Mouse (Mus musculus) hindbrain, embryonic 15.5 days (tissue): ENCODE measurements around the gene Synj2. TPM values are rescaled to one million over a fixed set of nuclear protein-coding genes. Genes with fewer than 3 reads are reported as not detected.

ENCODE experiments used
- ATAC-seq: fragments of 200-750 bp; cut with Nextera tagmentation; 2 replicates; pipeline ENCODE4 v1.8.0; 2017; ENCODE audit warnings: low read depth, moderate number of reproducible peaks, moderate TSS enrichment; ENCODE audit not compliant: low FRiP score
- H3K27ac ChIP-seq: fragments of 300-500 bp; sonication (generic); replicated peaks from 2 replicates; pipeline ENCODE4 v1.5.1; 2015; ENCODE audit warnings: mild to moderate bottlenecking, inconsistent platforms
- H3K27me3 ChIP-seq: fragments of 300-500 bp; sonication (generic); 2 replicates; pipeline ENCODE4 v1.6.1; 2015; ENCODE audit warnings: control low read depth, inconsistent platforms
- H3K36me3 ChIP-seq: fragments of 300-500 bp; sonication (generic); 2 replicates; pipeline ENCODE4 v1.6.1; 2015; ENCODE audit warnings: control low read depth, inconsistent platforms
- H3K4me1 ChIP-seq: fragments of 300-500 bp; sonication (generic); replicated peaks from 2 replicates; pipeline ENCODE4 v1.6.1; 2015; ENCODE audit warnings: control low read depth, inconsistent platforms
- H3K4me2 ChIP-seq: fragments of 300-500 bp; sonication (generic); 2 replicates; pipeline ENCODE4 v1.6.1; 2015; ENCODE audit warnings: moderate library complexity, mild to moderate bottlenecking, inconsistent platforms
- H3K4me3 ChIP-seq: fragments of 300-500 bp; sonication (generic); 2 replicates; pipeline ENCODE4 v1.5.1; 2015; ENCODE audit warnings: mild to moderate bottlenecking, inconsistent platforms
- H3K9ac ChIP-seq: fragments of 300-500 bp; sonication (generic); 2 replicates; pipeline ENCODE4 v1.6.1; 2015; ENCODE audit warnings: inconsistent platforms
- H3K9me3 ChIP-seq: fragments of 300-500 bp; sonication (generic); 2 replicates; pipeline ENCODE4 v1.6.1; 2016; ENCODE audit warnings: control low read depth, inconsistent platforms
- WGBS: fragments of 180-500 bp; shearing (Covaris S2); methylation state at CpG from one replicate; pipeline ENCODE4 v1.1.7; 2015; 5-methylcytosine and 5-hydroxymethylcytosine counted together
- polyA plus RNA-seq: library from polyadenylated mRNA; unstranded; fragments of >200 nt; fragmentation: Nextera tagmentation; extraction: Ambion mirVana; gene quantifications from 2 replicates; pipeline ENCODE4 v1.2.1, GENCODE M21; 2015

Gene Synj2
- polyA plus RNA-seq, 1 experiment from 2014 or later: 1.7 TPM

GRCm38 (mm10) chr17:6025831-6026230, 84.8 kb downstream of the Synj2 start:
- no peak overlapping the region for H3K4me3 ChIP-seq
- no peaks in the 10 kb centered on the region; the same call in 1 of the 2 replicates for H3K4me1 ChIP-seq
- no peaks in the 10 kb centered on the region for H3K36me3 ChIP-seq
- 90% methylated on average over 7 of the region's 7 CpGs for WGBS
- no peak overlapping the region for H3K9ac ChIP-seq
- no peak overlapping the region for H3K27ac ChIP-seq
- H3K9me3 ChIP-seq: no peaks in the 10 kb centered on the region
- ATAC-seq: no peak
- no peak overlapping the region for H3K4me2 ChIP-seq
- H3K27me3 ChIP-seq: no peaks in the 10 kb centered on the region

- H3K27ac ChIP-seq: no peak overlapping the region
- no peaks in the 10 kb centered on the region for H3K4me1 ChIP-seq
- no peak for ATAC-seq
- no peaks in the 10 kb centered on the region for H3K36me3 ChIP-seq
- no peaks in the 10 kb centered on the region for H3K27me3 ChIP-seq
- H3K4me3 ChIP-seq: no peak overlapping the region
- H3K9ac ChIP-seq: no peak overlapping the region
- 42% methylated on average over 8 of the region's 8 CpGs for WGBS
- H3K4me2 ChIP-seq: no peak overlapping the region
- no peaks in the 10 kb centered on the region for H3K9me3 ChIP-seq
These were observed 94.6 kb downstream of the Synj2 start for GRCm38 (mm10) chr17:6035661-6036060.

GRCm38 (mm10) chr17:6036458-6036857, 95.4 kb downstream of the Synj2 start:
- Histone ChIP-seq H3K4me1 (no peaks in the 10 kb centered on the region), H3K27me3 (no peaks in the 10 kb centered on the region), H3K9ac (no peak overlapping the region), H3K36me3 (no peaks in the 10 kb centered on the region), H3K9me3 (no peaks in the 10 kb centered on the region), H3K27ac (no peak overlapping the region), H3K4me3 (no peak overlapping the region), H3K4me2 (no peak overlapping the region)
- WGBS: 86% methylated on average over 8 of the region's 8 CpGs
- ATAC-seq: no peak

- Histone ChIP-seq H3K9ac (no peak overlapping the region), H3K36me3 (0 out of 2 replicates have a peak, but pooled peaks cover under 1% of the 10 kb centered on the region), H3K4me3 (no peak overlapping the region), H3K27ac (no peak overlapping the region), H3K4me2 (no peak overlapping the region), H3K4me1 (no peaks in the 10 kb centered on the region), H3K9me3 (no peaks in the 10 kb centered on the region), H3K27me3 (no peaks in the 10 kb centered on the region)
- WGBS: 93% methylated on average over 11 of the region's 11 CpGs
- no peak for ATAC-seq
These were observed 95.8 kb downstream of the Synj2 start for GRCm38 (mm10) chr17:6036872-6037271.

- 93% methylated on average over 10 of the region's 10 CpGs for WGBS
- Histone ChIP-seq H3K36me3 (peaks cover 7% of the 10 kb centered on the region; the same call in 1 of the 2 replicates), H3K27me3 (no peaks in the 10 kb centered on the region), H3K4me1 (no peaks in the 10 kb centered on the region), H3K27ac (no peak overlapping the region), H3K4me3 (no peak overlapping the region), H3K4me2 (no peak overlapping the region), H3K9ac (no peak overlapping the region), H3K9me3 (no peaks in the 10 kb centered on the region)
- ATAC-seq: no peak
These were observed 96.4 kb downstream of the Synj2 start for GRCm38 (mm10) chr17:6037507-6037906.

GRCm38 (mm10) chr17:6052801-6053200, 111.7 kb downstream of the Synj2 start:
- H3K4me1 ChIP-seq: no peaks in the 10 kb centered on the region
- no peaks in the 10 kb centered on the region for H3K27me3 ChIP-seq
- no peak overlapping the region for H3K27ac ChIP-seq
- H3K9me3 ChIP-seq: no peaks in the 10 kb centered on the region
- no peak overlapping the region for H3K9ac ChIP-seq
- WGBS: 44% methylated on average over 4 of the region's 4 CpGs
- no peak overlapping the region for H3K4me3 ChIP-seq
- no peak overlapping the region for H3K4me2 ChIP-seq
- peaks cover 37% of the 10 kb centered on the region for H3K36me3 ChIP-seq
- ATAC-seq: no peak

- Histone ChIP-seq H3K27ac (no peak overlapping the region), H3K4me2 (no peak overlapping the region), H3K4me3 (no peak overlapping the region), H3K4me1 (no peaks in the 10 kb centered on the region), H3K27me3 (no peaks in the 10 kb centered on the region), H3K9ac (no peak overlapping the region), H3K36me3 (peaks cover 30% of the 10 kb centered on the region), H3K9me3 (no peaks in the 10 kb centered on the region)
- no peak for ATAC-seq
- 26% methylated on average over 5 of the region's 5 CpGs for WGBS
These were observed 113.9 kb downstream of the Synj2 start for GRCm38 (mm10) chr17:6054934-6055355.

- WGBS: 90% methylated on average over 8 of the region's 8 CpGs
- no peak overlapping the region for H3K4me2 ChIP-seq
- no peaks in the 10 kb centered on the region for H3K9me3 ChIP-seq
- H3K4me1 ChIP-seq: no peaks in the 10 kb centered on the region
- no peak overlapping the region for H3K27ac ChIP-seq
- H3K9ac ChIP-seq: no peak overlapping the region
- H3K4me3 ChIP-seq: no peak overlapping the region
- no peak for ATAC-seq
- H3K27me3 ChIP-seq: no peaks in the 10 kb centered on the region
- H3K36me3 ChIP-seq: peaks cover 64% of the 10 kb centered on the region
These were observed 121.7 kb downstream of the Synj2 start for GRCm38 (mm10) chr17:6062793-6063192.

- Histone ChIP-seq H3K9ac (no peak overlapping the region), H3K4me3 (no peak overlapping the region), H3K9me3 (no peaks in the 10 kb centered on the region), H3K4me2 (no peak overlapping the region), H3K27me3 (no peaks in the 10 kb centered on the region), H3K4me1 (no peaks in the 10 kb centered on the region), H3K36me3 (peaks cover 60% of the 10 kb centered on the region), H3K27ac (no peak overlapping the region)
- no peak for ATAC-seq
- WGBS: 94% methylated on average over 5 of the region's 5 CpGs
These were observed 122.5 kb downstream of the Synj2 start for GRCm38 (mm10) chr17:6063532-6063931.

- no peak overlapping the region for H3K27ac ChIP-seq
- H3K36me3 ChIP-seq: peaks cover 74% of the 10 kb centered on the region
- no peak overlapping the region for H3K9ac ChIP-seq
- no peaks in the 10 kb centered on the region for H3K4me1 ChIP-seq
- ATAC-seq: no peak
- WGBS: 96% methylated on average over 2 of the region's 2 CpGs
- H3K27me3 ChIP-seq: no peaks in the 10 kb centered on the region
- no peaks in the 10 kb centered on the region for H3K9me3 ChIP-seq
- no peak overlapping the region for H3K4me3 ChIP-seq
- no peak overlapping the region for H3K4me2 ChIP-seq
These were observed 124.9 kb downstream of the Synj2 start for GRCm38 (mm10) chr17:6066021-6066420.

- H3K27ac ChIP-seq: no peak overlapping the region
- no peak overlapping the region for H3K4me3 ChIP-seq
- no peak overlapping the region for H3K9ac ChIP-seq
- no peak for ATAC-seq
- H3K4me1 ChIP-seq: no peaks in the 10 kb centered on the region
- H3K9me3 ChIP-seq: no peaks in the 10 kb centered on the region
- 96% methylated on average over 7 of the region's 7 CpGs for WGBS
- no peak overlapping the region for H3K4me2 ChIP-seq
- H3K27me3 ChIP-seq: no peaks in the 10 kb centered on the region
- H3K36me3 ChIP-seq: peaks cover 75% of the 10 kb centered on the region
These were observed 126.5 kb downstream of the Synj2 start for GRCm38 (mm10) chr17:6067613-6068012.

- WGBS: 94% methylated on average over 6 of the region's 6 CpGs
- peaks cover 65% of the 10 kb centered on the region for H3K36me3 ChIP-seq
These were observed 128.8 kb downstream of the Synj2 start for GRCm38 (mm10) chr17:6069866-6070265.

GRCm38 (mm10) chr17:6073405-6073804, 132.3 kb downstream of the Synj2 start:
- ATAC-seq: no peak
- no peak overlapping the region for H3K4me3 ChIP-seq
- H3K9me3 ChIP-seq: no peaks in the 10 kb centered on the region
- H3K4me2 ChIP-seq: no peak overlapping the region
- H3K27me3 ChIP-seq: no peaks in the 10 kb centered on the region
- no peak overlapping the region for H3K27ac ChIP-seq
- peaks cover 8% of the 10 kb centered on the region for H3K4me1 ChIP-seq
- peaks cover 40% of the 10 kb centered on the region for H3K36me3 ChIP-seq
- H3K9ac ChIP-seq: no peak overlapping the region
- WGBS: 87% methylated on average over 7 of the region's 7 CpGs

More at GRCm38 (mm10) chr17:6069866-6070265, 128.8 kb downstream of the Synj2 start:
- H3K9ac ChIP-seq: no peak overlapping the region
- H3K27ac ChIP-seq: no peak overlapping the region
- no peak for ATAC-seq
- no peak overlapping the region for H3K4me3 ChIP-seq
- H3K4me1 ChIP-seq: no peaks in the 10 kb centered on the region
- H3K9me3 ChIP-seq: no peaks in the 10 kb centered on the region
- no peaks in the 10 kb centered on the region for H3K27me3 ChIP-seq
- no peak overlapping the region for H3K4me2 ChIP-seq
